Mouse (Mus musculus) ovary, postnatal 14 days (tissue): Measurements from ENCODE around the gene Capn2.

Experiments
- DNase-seq: peaks from one replicate; pipeline ENCODE4 v3.0.0; 2022; ENCODE audit warnings: low spot score

Capn2 gene

DNA sequence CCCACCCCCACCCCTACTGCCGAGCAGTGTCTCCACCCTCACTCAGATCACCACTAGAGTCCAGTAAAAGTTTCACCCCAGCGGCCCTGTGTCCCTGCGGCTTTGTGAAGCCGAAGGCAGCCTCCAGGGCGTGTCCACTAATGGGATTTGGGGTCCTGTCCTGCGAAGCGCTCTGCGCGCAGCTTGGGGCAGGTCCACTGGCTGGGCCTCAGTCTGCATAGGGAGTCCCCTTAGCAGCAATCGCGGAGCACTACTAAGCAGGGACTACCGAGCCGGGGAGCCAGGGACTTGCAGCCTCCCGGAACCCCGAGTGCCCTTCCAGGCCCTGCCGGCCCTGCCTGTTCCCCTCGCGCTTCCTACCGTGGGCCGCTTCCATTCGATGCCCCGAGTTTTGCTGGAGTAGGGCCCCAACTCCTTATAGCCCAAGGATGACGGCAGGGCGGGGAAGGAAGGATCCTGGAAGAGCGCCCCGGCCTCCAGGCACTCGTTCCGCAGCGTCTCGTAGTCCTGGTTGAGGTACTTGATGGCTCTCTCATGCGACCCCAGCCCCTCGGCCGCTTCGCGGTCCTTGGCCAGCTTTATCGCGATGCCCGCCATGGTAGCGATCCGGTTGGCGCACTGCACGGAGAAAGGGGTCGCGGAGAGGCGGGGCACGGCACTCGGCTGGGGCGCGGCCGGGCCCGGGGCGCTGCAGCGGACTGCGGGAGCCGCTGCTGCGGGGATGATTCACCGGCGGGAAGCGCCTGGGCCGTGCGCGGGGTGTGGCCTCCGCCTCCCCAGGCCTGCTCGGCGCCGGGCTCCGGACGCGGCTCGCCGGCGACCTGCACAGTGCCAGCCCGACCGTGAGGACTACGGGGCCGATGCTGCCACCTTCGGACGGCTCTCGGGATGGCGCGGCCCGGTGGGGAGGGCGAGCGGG, at the start of gene Capn2:
TSS of gene Capn2 (minus strand) at position 851 of the 919 bp plus-strand sequence.
- peak; percentile 81 for DNase-seq

GRCm38 (mm10) chr1:182565351-182565835, 48.0 kb upstream of the Capn2 start:
- DNase-seq = no peak

DNA sequence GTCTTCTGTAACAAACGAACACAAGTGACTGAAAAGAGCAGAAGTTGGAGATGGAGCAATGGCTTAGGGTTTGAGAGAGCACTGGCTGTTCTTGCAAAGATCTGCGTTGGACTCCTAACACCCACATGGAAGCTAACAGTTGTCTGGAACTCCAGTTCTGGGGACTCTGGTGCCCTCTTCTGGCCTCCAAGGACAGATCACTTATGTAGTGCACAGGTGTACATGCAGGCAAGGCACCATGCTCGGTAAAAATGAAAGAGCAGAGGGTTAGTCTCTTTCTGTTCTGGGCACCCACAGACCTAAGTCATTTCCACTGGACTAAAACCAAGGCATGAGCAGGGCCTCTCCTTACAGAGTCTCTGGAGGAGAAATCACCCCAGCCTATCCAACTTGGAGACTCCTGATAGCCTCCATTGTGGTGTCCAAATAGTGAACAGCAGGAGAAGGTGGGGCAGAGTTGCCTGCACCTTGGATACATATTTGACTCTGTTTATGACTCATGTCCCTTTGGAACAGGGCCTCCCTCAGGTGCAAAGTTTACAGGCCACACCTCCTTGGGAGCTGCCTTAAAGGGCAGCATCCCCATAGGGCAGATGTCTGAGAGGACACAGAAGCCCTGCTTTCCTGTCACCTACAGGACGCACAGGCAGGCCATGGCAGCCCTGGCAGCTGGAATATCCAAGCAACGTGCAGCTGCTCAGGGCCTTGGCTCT, 47.2 kb upstream of the Capn2 start, which contains the start of gene Capn8:
TSS of gene Capn8 (plus strand) at position 600 of the 713 bp plus-strand sequence.
- no peak for DNase-seq

DNA sequence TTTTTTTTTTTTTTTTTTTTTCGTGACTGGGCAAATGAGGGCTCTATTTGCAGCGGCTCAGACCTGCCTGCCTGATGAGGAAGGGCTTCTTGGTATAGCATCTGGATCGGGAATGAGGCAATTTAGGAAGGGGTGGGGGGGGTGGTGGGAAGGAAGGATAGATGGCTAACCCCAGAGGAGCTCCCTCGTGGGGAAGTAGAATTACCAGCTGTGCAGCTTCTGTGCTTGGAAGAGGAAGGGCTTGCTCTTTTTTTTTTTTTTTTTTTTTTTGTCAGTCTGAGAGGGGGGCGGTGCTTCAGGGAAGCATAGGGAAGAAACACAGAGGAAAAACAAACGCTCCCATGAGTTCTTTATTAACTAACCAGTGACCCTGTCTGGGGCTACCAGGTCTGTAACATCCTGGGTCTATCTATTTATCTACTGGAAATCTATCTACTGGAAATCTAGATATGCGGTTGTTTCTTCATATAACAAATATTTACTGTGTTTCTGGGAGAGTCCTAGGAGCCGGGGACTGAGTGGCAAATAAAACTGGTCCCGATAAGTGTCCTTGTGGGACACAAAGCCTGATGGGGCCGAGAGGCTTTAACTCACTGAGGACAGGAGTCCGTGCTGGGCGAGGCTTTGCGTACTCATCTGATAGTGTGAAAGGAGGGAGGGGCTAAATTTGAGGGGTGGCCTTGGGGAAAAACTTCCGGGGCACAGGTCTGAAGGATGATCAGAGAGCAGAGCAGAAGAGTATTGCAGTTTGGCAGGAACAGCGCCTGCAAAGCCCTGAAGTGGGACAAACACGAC, 45.4 kb upstream of the Capn2 start:
- DNase-seq = no peak

GRCm38 (mm10) chr1:182561945-182562514, 44.6 kb upstream of the Capn2 start:
- DNase-seq = no peak

DNA sequence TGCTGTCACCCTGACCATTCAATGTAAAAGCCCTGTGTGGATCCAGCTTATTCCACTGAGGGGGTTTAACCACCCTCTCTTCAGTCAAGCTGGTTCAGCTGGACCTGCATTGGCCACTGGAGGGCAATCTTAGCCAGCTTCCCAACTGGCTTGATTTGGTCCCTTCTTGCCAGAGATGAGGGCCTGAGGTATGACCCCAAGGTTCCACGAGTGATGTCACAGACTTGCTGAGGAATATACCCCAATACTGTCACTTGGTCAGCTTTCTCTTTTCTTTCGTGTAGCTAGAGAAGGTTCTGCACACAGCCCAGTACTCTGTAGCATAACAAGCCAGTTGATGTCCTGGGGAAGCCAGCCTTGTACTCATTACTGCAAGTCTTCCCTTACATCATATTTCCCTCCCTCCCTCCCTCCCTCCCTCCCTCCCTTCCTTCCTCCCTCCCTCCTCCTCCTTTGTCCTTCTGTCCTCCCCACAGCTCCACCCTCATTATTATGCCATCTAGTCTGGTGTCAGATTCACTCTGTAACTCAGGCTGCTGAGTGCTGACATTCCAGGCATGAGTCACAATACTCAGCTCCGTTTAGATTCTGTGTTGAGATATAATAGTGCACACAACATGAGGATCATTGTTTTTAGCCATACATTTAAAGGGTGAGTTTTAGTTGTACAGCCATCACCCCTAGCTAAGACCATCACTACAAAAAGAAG, 43.1 kb upstream of the Capn2 start:
- no peak for DNase-seq

- no peak for DNase-seq
These were observed 42.1 kb upstream of the Capn2 start for GRCm38 (mm10) chr1:182559530-182559929.

DNA sequence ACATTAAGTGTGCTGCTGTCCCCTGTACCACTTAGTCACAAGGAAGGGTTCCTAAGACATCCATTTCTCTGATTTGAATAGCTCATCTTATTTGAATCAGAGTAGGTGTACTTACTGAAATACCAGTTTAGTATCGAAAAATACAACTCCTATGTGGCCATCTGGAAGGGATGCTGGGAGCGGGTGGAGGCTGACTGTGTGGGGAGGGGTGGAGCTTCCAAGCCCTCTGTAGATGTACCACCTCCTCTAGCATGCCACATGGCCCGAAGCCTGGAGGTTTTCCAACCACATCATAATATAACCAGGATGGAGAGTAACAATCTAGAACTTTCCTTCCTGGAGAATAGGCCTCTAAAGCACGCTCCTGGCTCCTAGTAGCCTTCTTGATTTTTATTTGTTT, 40.9 kb upstream of the Capn2 start:
- no peak for DNase-seq

DNA sequence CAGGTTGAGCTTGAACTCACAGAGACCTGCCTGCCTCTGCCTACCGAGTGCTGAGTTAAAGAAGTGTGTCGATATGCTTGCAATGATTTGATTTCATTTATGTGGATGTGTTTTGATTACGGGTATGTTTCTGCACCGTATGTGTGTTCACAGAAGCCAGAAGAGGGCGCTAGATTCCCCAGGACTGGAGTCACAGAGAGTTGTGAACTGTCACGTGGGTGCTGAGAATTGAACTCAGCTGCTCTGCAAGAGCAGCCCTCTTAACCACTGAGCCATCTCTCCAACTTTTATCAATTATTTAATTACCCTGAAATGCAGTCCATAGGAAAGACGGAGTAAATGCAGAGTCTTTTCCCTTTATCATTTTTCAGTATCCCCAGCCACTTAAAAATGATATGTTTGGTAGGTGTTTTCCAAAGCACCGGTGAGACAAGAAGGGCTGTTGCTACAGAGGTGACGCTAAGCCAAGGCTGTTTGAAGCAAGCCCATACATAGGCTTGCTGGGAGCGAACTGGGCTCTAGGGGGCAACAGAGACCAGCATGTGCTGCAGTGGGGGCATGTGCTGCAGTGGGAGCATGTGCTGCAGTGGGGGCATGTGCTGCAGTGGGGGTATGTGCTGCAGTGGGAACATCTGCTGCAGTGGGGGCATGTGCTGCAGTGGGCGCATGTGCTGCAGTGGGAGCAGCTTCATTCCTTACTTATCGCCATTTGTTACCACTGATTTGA, 36.4 kb upstream of the Capn2 start:
- peak; percentile 43 for DNase-seq

- no peak for DNase-seq
These were observed 33.4 kb upstream of the Capn2 start for GRCm38 (mm10) chr1:182550761-182551160.

DNA sequence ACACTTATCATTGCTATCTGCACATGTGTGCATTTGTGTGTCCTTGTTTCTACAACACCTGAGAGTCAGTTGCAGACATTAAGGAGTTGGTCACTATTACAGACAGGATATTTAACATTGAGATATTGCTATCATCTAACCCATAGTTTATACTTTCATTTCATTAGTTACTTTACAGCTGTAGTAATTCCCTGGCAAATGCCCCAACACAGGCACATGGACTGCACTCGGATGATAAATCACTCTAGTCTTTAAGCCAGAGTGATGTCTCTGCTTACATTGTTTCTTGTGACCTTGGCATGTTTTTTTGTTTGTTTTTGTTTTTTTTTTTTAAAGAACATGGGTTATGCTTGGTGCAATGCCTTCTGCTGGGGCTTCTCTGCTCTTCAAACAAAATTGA, 26.5 kb upstream of the Capn2 start:
- DNase-seq = no peak

DNA sequence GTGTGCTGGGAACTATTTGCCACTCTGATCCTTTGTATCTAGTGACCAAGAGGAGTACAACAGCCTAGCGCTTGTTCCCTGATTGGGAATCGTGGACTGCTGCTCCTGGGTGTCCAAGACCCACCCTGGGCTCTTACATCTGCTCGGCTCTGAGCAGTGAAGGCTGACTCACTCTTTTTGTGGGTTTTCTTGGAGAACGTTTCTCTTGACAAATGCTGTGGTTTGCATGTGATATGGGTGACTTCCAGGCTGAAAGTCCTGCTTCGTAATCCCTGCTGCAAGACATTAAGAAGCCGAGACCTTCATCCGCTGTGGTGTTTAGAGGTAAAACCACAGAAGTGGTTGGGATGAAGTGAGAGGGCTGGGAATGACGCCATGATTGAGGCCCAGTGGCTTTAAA, 25.7 kb upstream of the Capn2 start:
- DNase-seq = no peak

- no peak for DNase-seq
These were observed 24.7 kb upstream of the Capn2 start for GRCm38 (mm10) chr1:182542110-182542509.

GRCm38 (mm10) chr1:182539023-182539940, 21.9 kb upstream of the Capn2 start:
- peak; percentile 52 for DNase-seq

GRCm38 (mm10) chr1:182535080-182535481, 17.7 kb upstream of the Capn2 start:
- no peak for DNase-seq

DNA sequence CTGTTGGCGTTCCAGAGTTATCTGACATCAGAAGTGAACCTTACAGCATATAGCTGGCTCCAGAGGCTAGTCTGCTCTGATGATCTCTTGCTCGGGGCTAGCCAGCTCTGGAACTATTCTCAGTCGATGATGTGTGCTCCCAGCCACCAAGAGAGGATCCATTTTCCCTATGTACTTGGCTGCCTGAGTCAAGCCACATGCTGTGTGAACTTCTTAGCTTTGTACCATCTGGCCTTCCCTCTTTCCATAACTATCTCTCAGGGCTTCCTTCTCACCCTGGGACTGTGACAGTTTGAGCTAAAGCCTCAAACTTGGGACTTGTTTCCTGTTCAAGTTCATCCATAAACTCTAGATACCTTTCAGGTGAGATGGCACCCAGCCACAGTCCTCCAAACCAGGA, 16.2 kb upstream of the Capn2 start:
- DNase-seq = no peak

GRCm38 (mm10) chr1:182527921-182528858, 10.8 kb upstream of the Capn2 start:
- peak; percentile 25 for DNase-seq

GRCm38 (mm10) chr1:182527261-182527766, 9.9 kb upstream of the Capn2 start:
- no peak for DNase-seq
